Mouse (Mus musculus): ENCODE data around the gene Kif17. TPM values are rescaled to one million over a fixed set of nuclear protein-coding genes. Genes with fewer than 3 reads are reported as not detected.

Gene Kif17
- total and polyA plus RNA-seq, 3 experiments = 0.16 TPM; not detected in 1

DNA sequence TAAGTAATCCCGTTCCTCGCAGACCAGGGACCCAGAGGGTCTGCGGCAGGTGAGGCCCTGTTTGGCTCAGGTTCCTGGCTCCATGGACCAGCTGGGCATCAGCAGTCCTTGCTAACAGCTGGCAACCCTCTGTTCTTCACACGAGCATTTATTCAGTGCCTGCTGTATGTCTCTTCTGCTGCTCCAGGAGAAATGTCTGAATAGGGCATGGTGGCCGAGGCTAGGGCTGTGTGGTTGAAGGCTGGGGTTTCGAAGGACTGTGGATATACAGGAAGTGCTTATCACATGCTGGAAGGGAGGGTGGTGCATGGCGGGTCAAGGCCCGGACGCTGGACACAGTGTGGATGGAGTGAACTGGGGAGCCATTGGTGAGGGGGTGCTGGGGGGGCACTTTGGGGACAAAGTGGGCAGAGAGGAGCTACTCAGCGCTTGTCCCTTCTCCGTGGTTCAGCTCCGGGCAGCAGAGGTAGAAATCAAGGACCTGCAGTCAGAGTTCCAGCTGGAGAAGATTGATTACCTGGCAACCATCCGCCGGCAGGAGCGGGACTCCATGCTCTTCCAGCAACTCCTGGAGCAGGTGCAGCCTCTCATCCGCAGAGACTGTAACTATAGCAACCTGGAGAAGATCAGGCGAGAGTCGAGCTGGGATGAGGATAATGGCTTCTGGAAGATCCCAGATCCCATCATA, 43.2 kb downstream of the Kif17 start:
- ATAC-seq (ENCODE audit: extremely low read depth, insufficient number of reproducible peaks, low FRiP score, poor library complexity, severe bottlenecking) (no peak), DNase-seq (ENCODE audit: low spot score) (no peak)
- H3K27me3 ChIP-seq (ENCODE audit: insufficient read depth, low read length) = peaks cover 44% of the 10 kb centered on the region
- TF ChIP-seq POLR2AphosphoS5 (IDR thresholded peaks at IDR 0.05; ENCODE audit: insufficient replicate concordance, low read depth, low read length) (no peak), CTCF (IDR thresholded peaks at IDR 0.05; ENCODE audit: low read depth, low read length) (no peak), GATA2 (IDR thresholded peaks at IDR 0.05; ENCODE audit: borderline replicate concordance, low read depth, low read length) (no peak), TAL1 (conservative IDR thresholded peaks at IDR 0.05; ENCODE audit: low read depth, low read length) (no peak), GATA1 (IDR thresholded peaks at IDR 0.05; ENCODE audit: borderline replicate concordance, low read length) (no peak)
- H3K4me1 ChIP-seq (ENCODE audit: insufficient read depth, low read depth, low read length) = no peaks in the 10 kb centered on the region
- no peaks in the 10 kb centered on the region for H3K36me3 ChIP-seq (replicated peaks)
- no peak overlapping the region for H3K4me3 ChIP-seq (ENCODE audit: low read depth, low read length)
- H3K9me3 ChIP-seq (replicated peaks) = no peaks in the 10 kb centered on the region

DNA sequence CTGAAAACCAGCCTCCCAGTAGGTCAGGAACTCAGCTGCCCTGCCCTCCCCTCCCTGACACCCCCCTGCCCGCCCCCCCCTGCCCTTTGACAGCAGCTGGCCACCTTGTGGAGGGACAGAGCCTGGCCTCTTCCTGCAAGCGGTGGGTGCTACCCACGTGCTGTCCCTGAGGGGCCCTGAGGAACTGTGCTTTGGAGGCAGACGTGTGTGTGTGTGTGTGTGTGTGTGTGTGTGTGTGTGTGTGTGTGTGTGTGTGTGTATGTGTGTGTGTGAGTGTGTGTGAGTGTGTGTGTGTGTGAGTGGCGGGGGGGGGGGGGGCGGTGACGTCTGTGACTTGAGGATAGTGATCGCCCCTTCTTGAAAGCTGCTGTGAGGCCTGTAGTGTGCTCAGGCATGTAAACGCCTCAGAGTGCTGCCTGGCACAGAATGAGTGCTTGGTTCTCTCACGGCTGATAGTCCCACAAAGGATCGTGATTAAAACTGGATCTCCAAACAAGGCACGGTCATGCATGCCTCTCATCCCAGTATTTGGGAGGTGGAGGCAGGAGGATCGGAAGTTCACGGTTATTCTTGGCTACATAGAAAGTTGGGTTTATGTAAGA, 43.8 kb downstream of the Kif17 start:
- ATAC-seq (ENCODE audit: extremely low read depth, insufficient number of reproducible peaks, low FRiP score, poor library complexity, severe bottlenecking) = no peak

DNA sequence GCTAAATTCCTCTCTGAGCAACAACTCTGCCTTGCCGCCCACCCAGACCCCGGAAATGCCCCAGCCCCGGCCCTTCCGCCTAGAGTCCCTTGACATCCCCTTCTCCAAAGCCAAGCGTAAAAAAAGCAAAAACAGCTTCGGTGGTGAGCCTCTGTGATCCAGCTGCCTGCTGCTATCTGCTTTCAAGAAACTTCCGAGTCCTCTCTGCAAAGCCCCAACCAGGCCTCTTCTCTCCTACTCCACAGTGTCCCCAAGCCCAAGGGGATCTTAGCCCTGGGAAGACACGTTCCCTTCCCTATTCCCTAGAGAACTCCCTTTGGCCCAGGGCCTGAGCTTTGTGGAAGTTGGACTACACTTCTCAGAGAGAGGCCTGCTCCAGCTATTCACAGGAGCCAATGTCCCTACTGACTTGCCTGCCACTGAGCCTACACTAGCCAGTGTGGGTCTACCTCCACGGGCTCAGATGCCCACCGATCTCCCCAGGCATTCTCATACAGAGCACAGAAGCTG, 51.1 kb downstream of the Kif17 start:
- DNase-seq (ENCODE audit: low spot score) (no peak), ATAC-seq (ENCODE audit: extremely low read depth, insufficient number of reproducible peaks, low FRiP score, poor library complexity, severe bottlenecking) (no peak)
- TF ChIP-seq GATA1 (IDR thresholded peaks at IDR 0.05; ENCODE audit: borderline replicate concordance, low read length) = no peak
- no peak for TF ChIP-seq CTCF (IDR thresholded peaks at IDR 0.05; ENCODE audit: low read depth, low read length)
- no peak for TF ChIP-seq TAL1 (conservative IDR thresholded peaks at IDR 0.05; ENCODE audit: low read depth, low read length)
- no peak for TF ChIP-seq POLR2AphosphoS5 (IDR thresholded peaks at IDR 0.05; ENCODE audit: insufficient replicate concordance, low read depth, low read length)
- no peak for TF ChIP-seq GATA2 (IDR thresholded peaks at IDR 0.05; ENCODE audit: borderline replicate concordance, low read depth, low read length)

More for the DNA sequence above, 43.8 kb downstream of the Kif17 start:
- Histone ChIP-seq H3K4me1 (ENCODE audit: insufficient read depth, low read depth, low read length) (no peaks in the 10 kb centered on the region), H3K9me3 (replicated peaks) (no peaks in the 10 kb centered on the region), H3K36me3 (replicated peaks) (no peaks in the 10 kb centered on the region), H3K27me3 (ENCODE audit: insufficient read depth, low read length) (peaks cover 42% of the 10 kb centered on the region), H3K4me3 (ENCODE audit: low read depth, low read length) (no peak overlapping the region)
- no peak for TF ChIP-seq GATA1 (IDR thresholded peaks at IDR 0.05; ENCODE audit: borderline replicate concordance, low read length)
- no peak for TF ChIP-seq CTCF (IDR thresholded peaks at IDR 0.05; ENCODE audit: low read depth, low read length)
- no peak for DNase-seq (ENCODE audit: low spot score)

DNA sequence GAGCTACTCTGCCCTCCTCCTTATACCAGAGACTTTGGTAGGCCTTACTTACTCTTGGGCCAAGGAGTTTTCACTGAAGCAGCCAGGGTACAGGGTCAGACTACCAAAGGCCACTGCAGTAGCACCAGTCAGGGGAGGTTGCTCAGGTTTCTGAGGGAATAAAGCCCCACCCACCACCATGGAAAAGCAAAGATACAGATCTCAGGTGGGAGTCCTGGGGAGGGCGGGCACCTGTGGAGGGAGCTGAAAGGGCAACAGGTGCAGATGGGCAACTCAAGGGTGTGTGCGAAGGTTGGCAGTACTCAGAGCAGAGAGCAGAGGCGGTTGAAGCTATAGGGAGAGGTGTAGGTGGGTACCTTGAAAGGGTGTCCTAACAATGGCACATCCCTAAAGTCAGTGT, 52.8 kb downstream of the Kif17 start:
- peaks cover 29% of the 10 kb centered on the region for H3K36me3 ChIP-seq (replicated peaks)
- ATAC-seq (ENCODE audit: extremely low read depth, insufficient number of reproducible peaks, low FRiP score, poor library complexity, severe bottlenecking) (no peak), DNase-seq (ENCODE audit: low spot score) (no peak)
- no peak overlapping the region; the same call in 1 of the 2 replicates for H3K4me3 ChIP-seq (ENCODE audit: low read depth, low read length)
- peaks cover 6% of the 10 kb centered on the region for H3K9me3 ChIP-seq (replicated peaks)
- peaks cover 14% of the 10 kb centered on the region for H3K27me3 ChIP-seq (ENCODE audit: insufficient read depth, low read length)
- H3K4me1 ChIP-seq (ENCODE audit: insufficient read depth, low read depth, low read length) = peaks cover 44% of the 10 kb centered on the region
- TF ChIP-seq POLR2AphosphoS5 (IDR thresholded peaks at IDR 0.05; ENCODE audit: insufficient replicate concordance, low read depth, low read length) (no peak), TAL1 (conservative IDR thresholded peaks at IDR 0.05; ENCODE audit: low read depth, low read length) (no peak), GATA1 (IDR thresholded peaks at IDR 0.05; ENCODE audit: borderline replicate concordance, low read length) (no peak), GATA2 (IDR thresholded peaks at IDR 0.05; ENCODE audit: borderline replicate concordance, low read depth, low read length) (no peak), CTCF (IDR thresholded peaks at IDR 0.05; ENCODE audit: low read depth, low read length) (no peak)

More for the DNA sequence above, 51.1 kb downstream of the Kif17 start:
- H3K27me3 ChIP-seq (ENCODE audit: insufficient read depth, low read length) = peaks cover 16% of the 10 kb centered on the region
- peaks cover 12% of the 10 kb centered on the region for H3K36me3 ChIP-seq (replicated peaks)
- no peak overlapping the region for H3K4me3 ChIP-seq (ENCODE audit: low read depth, low read length)
- H3K4me1 ChIP-seq (ENCODE audit: insufficient read depth, low read depth, low read length) = peaks cover 27% of the 10 kb centered on the region
- H3K9me3 ChIP-seq (replicated peaks) = peaks cover 6% of the 10 kb centered on the region

DNA sequence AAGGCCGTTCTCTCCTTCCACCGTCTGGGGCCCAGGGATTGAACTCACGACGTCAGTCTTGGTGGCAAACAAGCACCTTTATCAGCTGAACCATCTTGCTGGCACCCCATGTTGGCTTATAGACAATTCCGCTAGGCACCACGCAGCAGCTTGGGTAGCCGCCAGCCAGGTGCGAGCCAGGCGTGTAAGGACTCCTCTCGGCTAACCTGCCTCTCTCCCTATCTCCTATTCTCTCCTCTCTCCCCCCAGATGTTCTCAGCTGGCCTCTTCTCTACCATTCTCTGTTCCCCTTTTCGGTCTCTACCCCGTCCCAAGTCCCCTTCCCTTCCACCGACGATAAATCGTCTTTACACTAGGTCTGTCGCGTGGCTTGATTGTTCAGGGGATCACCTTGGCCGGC, 53.5 kb downstream of the Kif17 start:
- peaks cover 6% of the 10 kb centered on the region for H3K9me3 ChIP-seq (replicated peaks)
- TF ChIP-seq GATA2 (IDR thresholded peaks at IDR 0.05; ENCODE audit: borderline replicate concordance, low read depth, low read length) (no peak), GATA1 (IDR thresholded peaks at IDR 0.05; ENCODE audit: borderline replicate concordance, low read length) (no peak), CTCF (IDR thresholded peaks at IDR 0.05; ENCODE audit: low read depth, low read length) (no peak)
- H3K4me1 ChIP-seq (ENCODE audit: insufficient read depth, low read depth, low read length) = peaks cover 45% of the 10 kb centered on the region
- peaks cover 11% of the 10 kb centered on the region; the same call in 1 of the 2 replicates for H3K27me3 ChIP-seq (ENCODE audit: insufficient read depth, low read length)
- no peak for ATAC-seq (ENCODE audit: extremely low read depth, insufficient number of reproducible peaks, low FRiP score, poor library complexity, severe bottlenecking)
- peak; percentile 33 for DNase-seq (ENCODE audit: low spot score)
- peaks cover 36% of the 10 kb centered on the region for H3K36me3 ChIP-seq (replicated peaks)
- H3K4me3 ChIP-seq (ENCODE audit: low read depth, low read length) = peak overlapping the region; percentile 99

DNA sequence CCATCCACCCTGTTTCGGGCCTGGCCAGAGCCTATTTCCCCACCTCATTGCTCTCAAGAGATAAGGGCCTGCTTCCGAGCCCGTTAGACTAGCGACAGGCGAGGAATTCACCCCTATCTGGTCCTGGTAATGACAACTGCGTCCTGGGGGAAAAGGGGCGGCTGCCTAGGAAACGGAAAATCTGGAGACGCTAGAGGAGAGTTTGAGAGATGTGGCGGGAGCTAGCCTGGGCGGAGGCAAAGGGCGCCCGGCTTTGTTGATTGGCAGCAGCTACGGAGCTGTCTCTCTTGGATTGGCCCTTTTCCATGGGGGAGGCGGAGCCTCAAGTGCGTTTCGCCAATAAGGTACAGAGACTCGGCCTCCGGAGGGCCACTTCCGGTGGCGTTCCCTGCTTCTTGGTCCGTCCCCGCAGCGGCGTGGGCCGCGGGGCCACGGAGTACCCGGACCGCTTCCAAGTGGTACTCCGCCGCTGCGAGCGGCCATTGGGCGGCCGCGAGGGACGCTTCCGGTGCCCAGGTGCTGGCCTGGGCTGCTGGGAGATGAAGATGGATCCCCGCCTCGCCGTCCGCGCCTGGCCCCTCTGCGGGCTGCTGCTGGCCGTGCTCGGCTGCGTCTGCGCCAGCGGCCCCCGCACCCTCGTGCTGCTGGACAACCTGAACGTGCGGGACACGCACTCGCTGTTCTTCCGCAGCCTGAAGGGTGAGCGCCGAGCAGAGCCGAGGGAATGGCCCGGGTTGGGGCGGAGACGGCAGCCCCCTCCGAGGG, 54.3 kb downstream of the Kif17 start, which contains the start of gene Ddost:
Gene Ddost, plus strand, starts transcription at position 391 of the 765 bp plus-strand sequence.
- DNase-seq (ENCODE audit: low spot score) (peak; percentile 99), ATAC-seq (ENCODE audit: extremely low read depth, insufficient number of reproducible peaks, low FRiP score, poor library complexity, severe bottlenecking) (peak; percentile 100)
- H3K4me3 ChIP-seq (ENCODE audit: low read depth, low read length) = peak within 1 kb of the TSS; percentile 99
- peaks cover 44% of the 10 kb centered on the region for H3K36me3 ChIP-seq (replicated peaks)
- H3K9me3 ChIP-seq (replicated peaks) = peaks cover 6% of the 10 kb centered on the region
- TF ChIP-seq TAL1 (conservative IDR thresholded peaks at IDR 0.05; ENCODE audit: low read depth, low read length) (no peak), CTCF (IDR thresholded peaks at IDR 0.05; ENCODE audit: low read depth, low read length) (no peak), GATA2 (IDR thresholded peaks at IDR 0.05; ENCODE audit: borderline replicate concordance, low read depth, low read length) (no peak), GATA1 (IDR thresholded peaks at IDR 0.05; ENCODE audit: borderline replicate concordance, low read length) (no peak), POLR2AphosphoS5 (IDR thresholded peaks at IDR 0.05; ENCODE audit: insufficient replicate concordance, low read depth, low read length) (no peak)
- H3K27me3 ChIP-seq (ENCODE audit: insufficient read depth, low read length) = peaks cover 5% of the 10 kb centered on the region; the same call in 1 of the 2 replicates
- H3K4me1 ChIP-seq (ENCODE audit: insufficient read depth, low read depth, low read length) = peaks cover 45% of the 10 kb centered on the region
